Mouse (Mus musculus) neural tube, embryonic 11.5 days (tissue): ENCODE data around the gene Pkdrej. TPM values are rescaled to one million over a fixed set of nuclear protein-coding genes. Genes with fewer than 3 reads are reported as not detected.
A peak's percentile ranks its signal among the peaks of the same experiment; 100 is the strongest.

Experiments
- ATAC-seq: fragments of 200-750 bp; cut with Nextera tagmentation; 2 replicates; pipeline ENCODE4 v1.8.0; 2017; ENCODE audit warnings: moderate number of reproducible peaks, mild to moderate bottlenecking, moderate TSS enrichment, moderate library complexity; ENCODE audit not compliant: insufficient read depth, low FRiP score, low TSS enrichment
- DNase-seq: peaks from one replicate; pipeline ENCODE4 v3.0.0-alpha.2; 2015; ENCODE audit warnings: low spot score
- H3K27ac ChIP-seq: fragments of 300-500 bp; sonication (generic); 2 replicates; pipeline ENCODE4 v1.5.1; 2014; ENCODE audit warnings: low read depth, mild to moderate bottlenecking, low read length
- H3K27me3 ChIP-seq: fragments of 300-500 bp; sonication (generic); 2 replicates; pipeline ENCODE4 v1.6.1; 2014; ENCODE audit warnings: mild to moderate bottlenecking, low read length, mixed read lengths; ENCODE audit not compliant: control insufficient read depth, insufficient read depth
- H3K36me3 ChIP-seq: fragments of 300-500 bp; sonication (generic); 2 replicates; pipeline ENCODE4 v1.6.1; 2014; ENCODE audit warnings: mild to moderate bottlenecking, low read length, moderate library complexity, mixed read lengths; ENCODE audit not compliant: control insufficient read depth, insufficient read depth
- H3K4me1 ChIP-seq: fragments of 300-500 bp; sonication (generic); 2 replicates; pipeline ENCODE4 v1.6.1; 2014; ENCODE audit warnings: low read length, mixed read lengths; ENCODE audit not compliant: control insufficient read depth, insufficient read depth
- H3K4me2 ChIP-seq: fragments of 300-500 bp; sonication (generic); 2 replicates; pipeline ENCODE4 v1.6.1; 2014; ENCODE audit warnings: low read depth, mild to moderate bottlenecking, moderate library complexity
- H3K4me3 ChIP-seq: fragments of 300-500 bp; sonication (generic); 2 replicates; pipeline ENCODE4 v1.5.1; 2014; ENCODE audit warnings: low read depth, low read length
- H3K9ac ChIP-seq: fragments of 300-500 bp; sonication (generic); 2 replicates; pipeline ENCODE4 v1.6.1; 2014; ENCODE audit warnings: mild to moderate bottlenecking, low read length
- H3K9me3 ChIP-seq: fragments of 300-500 bp; sonication (generic); 2 replicates; pipeline ENCODE4 v1.6.1; 2016; ENCODE audit warnings: low read length; ENCODE audit not compliant: control insufficient read depth
- WGBS: fragments of 180-500 bp; shearing (Covaris S2); extraction: QIAGEN DNeasy Blood & Tissue Kit; methylation state at CpG from one replicate; pipeline ENCODE4 v1.1.7; 2014; 5-methylcytosine and 5-hydroxymethylcytosine counted together
- polyA plus RNA-seq: library from polyadenylated mRNA; unstranded; fragments of >200 nt; fragmentation: Nextera tagmentation; extraction: Ambion mirVana; gene quantifications from 2 replicates; pipeline ENCODE4 v1.2.1, GENCODE M21; 2014

The Pkdrej gene
- polyA plus RNA-seq, 1 experiment from 2014 or later: 0.09 TPM

DNA sequence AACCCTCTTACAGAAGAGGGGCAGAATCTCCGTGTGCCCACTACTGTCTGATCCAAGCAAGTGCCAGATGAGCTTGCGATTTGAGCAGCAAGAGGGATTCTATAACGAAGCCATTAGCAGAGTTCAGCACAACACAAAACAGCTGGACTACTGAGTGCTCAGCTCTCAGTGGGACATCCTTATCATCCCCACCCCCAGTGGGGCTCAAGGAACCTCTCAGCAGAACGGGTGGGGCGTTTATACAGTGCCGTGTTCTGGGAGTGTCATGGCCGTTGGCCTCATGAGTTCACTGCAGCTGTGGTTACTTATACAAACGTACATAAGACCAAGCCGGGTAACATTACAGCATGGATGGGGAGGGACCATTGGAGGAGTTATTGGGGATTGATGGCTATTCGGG is 8.1 kb downstream of the Pkdrej start:
- no peaks in the 10 kb centered on the region for H3K27me3 ChIP-seq
- no peak overlapping the region for H3K27ac ChIP-seq
- H3K4me2 ChIP-seq: no peak overlapping the region
- DNase-seq (no peak), ATAC-seq (no peak)
- no peaks in the 10 kb centered on the region for H3K9me3 ChIP-seq
- H3K36me3 ChIP-seq: no peaks in the 10 kb centered on the region
- no peak overlapping the region for H3K4me3 ChIP-seq
- 70% methylated on average over 10 of the region's 10 CpGs for WGBS
- 0 out of 2 replicates have a peak, but pooled peaks cover 4% of the 10 kb centered on the region for H3K4me1 ChIP-seq
- H3K9ac ChIP-seq: no peak overlapping the region

DNA sequence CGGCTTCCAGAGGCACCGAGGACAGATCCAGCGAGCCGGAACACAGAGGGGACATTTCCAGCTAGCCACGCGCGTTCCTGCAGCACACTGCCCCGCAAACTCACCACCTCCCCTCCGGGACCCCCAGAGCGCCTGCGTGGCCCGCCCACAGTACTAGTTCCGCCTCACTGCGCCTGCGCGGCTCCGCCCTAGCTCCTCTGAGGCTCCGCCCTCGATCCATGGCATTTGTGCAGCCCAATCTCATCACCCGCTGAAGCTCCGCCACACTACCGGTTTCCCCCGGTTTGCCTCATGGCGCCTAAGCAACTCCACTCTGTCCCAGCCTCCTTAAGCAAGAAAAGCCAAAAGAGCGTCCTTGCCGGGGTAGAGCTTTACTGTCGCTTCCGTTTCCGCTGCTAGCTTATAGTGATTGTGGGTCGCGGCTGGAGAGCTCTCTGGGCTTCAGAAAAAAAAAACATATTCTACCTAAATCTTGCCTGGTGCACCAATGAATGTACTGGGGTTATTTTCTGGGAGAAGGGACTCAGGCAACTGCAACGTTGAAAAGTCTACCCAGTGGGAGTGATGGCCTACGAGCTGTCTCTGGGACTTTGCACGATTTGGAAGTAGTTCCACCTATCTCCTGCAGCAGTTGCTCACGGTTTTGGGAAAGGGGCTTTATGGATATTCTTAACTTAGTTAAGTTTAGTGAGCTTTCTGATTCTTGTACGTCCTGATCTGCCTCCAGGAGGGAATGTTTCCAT is 9.8 kb downstream of the Pkdrej start, which contains the start of gene Cdpf1:
Cdpf1 (minus strand) TSS at position 163 of the 743 bp plus-strand sequence.
- Histone ChIP-seq H3K9me3 (no peaks in the 10 kb centered on the region), H3K36me3 (no peaks in the 10 kb centered on the region), H3K4me3 (peak within 1 kb of the TSS; percentile 70), H3K4me2 (peak within 1 kb of the TSS; percentile 91), H3K27me3 (no peaks in the 10 kb centered on the region), H3K9ac (peak within 1 kb of the TSS; percentile 81), H3K4me1 (0 out of 2 replicates have a peak, but pooled peaks cover 4% of the 10 kb centered on the region), H3K27ac (peak within 1 kb of the TSS; percentile 71)
- peak; percentile 93 for ATAC-seq
- WGBS: 4% methylated on average over 36 of the region's 36 CpGs
- peak; percentile 98 for DNase-seq

DNA sequence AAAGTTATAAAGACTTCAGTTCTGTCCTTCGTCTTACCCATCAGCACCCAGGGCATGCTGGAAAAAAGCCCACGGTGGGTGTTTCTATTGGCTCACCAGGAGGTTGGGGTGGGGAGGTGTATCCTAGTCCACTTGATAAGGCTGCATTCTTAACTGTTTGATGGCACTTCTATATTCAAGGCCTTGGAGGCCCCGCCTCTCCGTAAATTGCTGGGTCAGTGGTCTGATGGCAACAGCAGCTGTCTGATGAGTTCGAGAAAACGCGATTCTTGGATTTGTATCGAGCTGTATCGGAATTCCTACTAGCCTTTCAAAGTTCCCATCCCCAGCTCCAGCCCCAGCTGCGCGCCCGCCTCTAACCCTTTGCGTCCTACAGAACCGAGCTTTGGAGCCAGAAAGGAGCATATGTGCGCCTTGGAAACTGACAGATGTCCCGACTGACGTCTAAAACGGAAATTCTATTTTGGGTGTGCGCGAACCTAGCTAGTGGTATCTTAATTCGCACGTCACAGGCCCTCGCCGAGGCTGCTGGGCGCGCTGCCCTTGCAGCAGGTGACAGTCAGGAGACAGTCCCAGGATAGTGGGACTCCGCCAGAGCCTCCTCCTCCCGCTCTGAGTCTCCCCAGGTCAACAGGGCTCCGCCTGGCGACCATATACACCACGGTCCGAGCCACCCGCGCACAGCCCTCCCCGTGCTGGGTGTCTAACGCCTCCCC is 10.6 kb downstream of the Pkdrej start:
- H3K4me3 ChIP-seq: peak overlapping the region; percentile 70
- DNase-seq (no peak), ATAC-seq (peak; percentile 84)
- H3K4me1 ChIP-seq: 0 out of 2 replicates have a peak, but pooled peaks cover 4% of the 10 kb centered on the region
- H3K36me3 ChIP-seq: no peaks in the 10 kb centered on the region
- peak overlapping the region; percentile 81 for H3K9ac ChIP-seq
- H3K4me2 ChIP-seq: peak overlapping the region; percentile 91
- H3K27ac ChIP-seq: peak overlapping the region; percentile 71
- H3K27me3 ChIP-seq: no peaks in the 10 kb centered on the region
- 4% methylated on average over 36 of the region's 36 CpGs for WGBS
- H3K9me3 ChIP-seq: no peaks in the 10 kb centered on the region

DNA sequence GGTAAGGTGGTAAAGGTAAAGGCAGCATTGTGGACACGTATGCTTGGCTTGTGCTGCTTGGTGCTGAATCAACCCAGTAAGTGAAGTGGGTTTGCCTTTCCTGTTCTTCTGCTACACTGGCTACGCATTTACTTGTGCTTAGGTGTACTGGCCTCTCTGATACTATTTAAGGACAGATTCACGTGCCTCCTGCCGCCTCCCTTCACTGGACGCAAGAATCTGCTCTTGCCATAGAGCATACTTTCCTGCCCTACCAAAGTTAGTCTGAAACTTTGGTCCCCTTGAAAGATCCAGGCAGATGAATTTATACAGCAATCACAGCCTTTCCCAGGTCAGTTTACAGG is 11.1 kb downstream of the Pkdrej start:
- Histone ChIP-seq H3K36me3 (no peaks in the 10 kb centered on the region), H3K9me3 (no peaks in the 10 kb centered on the region), H3K4me3 (peak overlapping the region; percentile 70; the same call in 1 of the 2 replicates), H3K4me1 (0 out of 2 replicates have a peak, but pooled peaks cover 4% of the 10 kb centered on the region), H3K27me3 (no peaks in the 10 kb centered on the region), H3K27ac (no peak overlapping the region), H3K4me2 (peak overlapping the region; percentile 91), H3K9ac (no peak overlapping the region; the same call in 1 of the 2 replicates)
- 89% methylated on average over 5 of the region's 5 CpGs for WGBS
- DNase-seq (no peak), ATAC-seq (no peak)

DNA sequence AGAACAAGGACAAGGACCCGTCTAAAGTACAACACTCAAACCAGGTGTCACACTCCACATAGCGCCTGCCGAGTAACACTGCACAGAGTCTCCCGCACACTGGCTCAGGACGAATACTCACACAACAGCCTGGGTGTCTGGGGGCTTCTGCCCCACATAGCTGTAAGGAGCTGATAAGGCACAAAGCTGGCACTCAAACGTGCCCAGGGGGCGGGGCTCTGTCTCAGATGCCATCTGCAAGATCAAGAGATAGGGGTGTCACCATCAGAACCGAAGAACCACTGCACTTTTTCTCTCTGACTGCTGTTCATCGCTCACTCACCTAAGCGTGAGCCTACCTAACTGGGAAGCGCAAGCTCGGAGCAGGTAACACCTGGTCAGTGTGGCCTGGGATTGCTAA is 12.4 kb downstream of the Pkdrej start:
- ATAC-seq (no peak), DNase-seq (no peak)
- H3K4me2 ChIP-seq: no peak overlapping the region
- no peaks in the 10 kb centered on the region for H3K27me3 ChIP-seq
- 88% methylated on average over 12 of the region's 12 CpGs for WGBS
- H3K9me3 ChIP-seq: no peaks in the 10 kb centered on the region
- H3K27ac ChIP-seq: no peak overlapping the region
- H3K36me3 ChIP-seq: no peaks in the 10 kb centered on the region
- no peak overlapping the region for H3K4me3 ChIP-seq
- H3K9ac ChIP-seq: no peak overlapping the region
- 0 out of 2 replicates have a peak, but pooled peaks cover 4% of the 10 kb centered on the region for H3K4me1 ChIP-seq

DNA sequence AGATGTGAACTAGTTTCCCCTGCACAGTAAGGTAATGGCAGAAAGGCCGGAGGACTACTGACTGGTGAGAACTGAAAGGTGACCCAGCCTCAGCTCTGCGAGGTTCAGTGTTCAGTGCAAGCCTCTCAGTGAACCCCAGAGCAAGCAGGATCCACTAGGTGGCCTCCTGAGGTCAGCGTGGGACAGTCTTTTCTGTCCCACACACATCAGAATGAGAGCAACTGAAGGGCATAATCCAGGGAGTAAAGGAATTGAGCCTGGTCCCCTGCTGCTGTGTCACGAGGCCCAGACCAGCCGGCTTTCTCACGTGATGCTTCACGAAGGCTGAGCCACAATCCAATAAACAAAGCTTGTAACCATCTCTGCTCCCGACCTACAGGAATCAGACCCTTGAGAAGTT is 13.1 kb downstream of the Pkdrej start:
- DNase-seq: no peak
- Histone ChIP-seq H3K36me3 (no peaks in the 10 kb centered on the region), H3K4me3 (no peak overlapping the region), H3K4me1 (0 out of 2 replicates have a peak, but pooled peaks cover 4% of the 10 kb centered on the region), H3K9ac (no peak overlapping the region), H3K9me3 (no peaks in the 10 kb centered on the region), H3K27ac (no peak overlapping the region), H3K4me2 (no peak overlapping the region), H3K27me3 (no peaks in the 10 kb centered on the region)
- ATAC-seq: no peak
- 52% methylated on average over 8 of the region's 8 CpGs for WGBS

DNA sequence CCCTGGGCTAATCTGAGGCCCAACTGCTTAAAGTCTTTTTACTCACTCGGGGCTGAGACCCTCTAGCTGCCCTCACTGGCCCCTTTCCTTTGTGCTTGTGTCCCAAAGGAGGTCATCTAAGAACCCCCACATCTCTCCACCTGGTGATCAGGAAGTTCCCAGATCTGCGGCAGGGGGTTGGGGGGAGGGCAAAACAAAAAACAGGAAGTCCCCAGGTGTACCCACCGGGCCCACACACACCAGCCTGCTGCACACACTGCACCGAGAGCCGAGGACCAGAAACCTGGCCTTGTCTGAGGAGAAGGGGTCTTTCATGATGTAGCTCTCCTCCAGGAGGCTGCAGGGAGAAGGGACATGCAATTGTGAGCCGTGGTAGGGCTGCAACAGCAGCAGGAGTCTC is 13.5 kb downstream of the Pkdrej start:
- Histone ChIP-seq H3K9me3 (no peaks in the 10 kb centered on the region), H3K36me3 (no peaks in the 10 kb centered on the region), H3K4me3 (no peak overlapping the region), H3K4me1 (0 out of 2 replicates have a peak, but pooled peaks cover 4% of the 10 kb centered on the region), H3K27me3 (no peaks in the 10 kb centered on the region), H3K4me2 (no peak overlapping the region), H3K27ac (no peak overlapping the region), H3K9ac (no peak overlapping the region)
- ATAC-seq (no peak), DNase-seq (no peak)
- 84% methylated on average over 6 of the region's 6 CpGs for WGBS

DNA sequence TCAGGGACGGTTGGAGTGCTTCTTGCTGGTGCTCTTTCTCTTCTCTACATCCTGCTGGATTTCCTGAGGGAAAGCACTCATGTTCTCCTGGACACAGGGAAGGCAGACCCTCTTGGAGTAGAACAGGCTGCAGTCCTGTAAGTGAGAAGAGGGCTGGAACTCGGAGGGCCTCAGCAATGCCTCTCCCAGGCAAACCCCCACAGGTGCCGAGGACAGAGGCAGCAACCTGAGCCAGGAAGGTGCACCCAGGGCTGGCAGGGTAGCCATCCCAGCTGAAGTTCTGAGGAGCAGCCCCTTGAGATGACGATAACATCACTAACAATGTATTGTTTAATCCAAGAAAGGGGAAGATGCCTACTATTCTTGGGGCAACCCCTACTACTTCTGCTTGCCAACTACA is 14.1 kb downstream of the Pkdrej start:
- Histone ChIP-seq H3K27me3 (no peaks in the 10 kb centered on the region), H3K9me3 (no peaks in the 10 kb centered on the region), H3K27ac (no peak overlapping the region), H3K36me3 (no peaks in the 10 kb centered on the region), H3K4me1 (0 out of 2 replicates have a peak, but pooled peaks cover 4% of the 10 kb centered on the region), H3K4me2 (no peak overlapping the region), H3K4me3 (no peak overlapping the region), H3K9ac (no peak overlapping the region)
- 83% methylated on average over 4 of the region's 4 CpGs for whole genome bisulfite sequencing
- ATAC-seq: no peak
- no peak for DNase-seq
